In the genomic region with DNA sequence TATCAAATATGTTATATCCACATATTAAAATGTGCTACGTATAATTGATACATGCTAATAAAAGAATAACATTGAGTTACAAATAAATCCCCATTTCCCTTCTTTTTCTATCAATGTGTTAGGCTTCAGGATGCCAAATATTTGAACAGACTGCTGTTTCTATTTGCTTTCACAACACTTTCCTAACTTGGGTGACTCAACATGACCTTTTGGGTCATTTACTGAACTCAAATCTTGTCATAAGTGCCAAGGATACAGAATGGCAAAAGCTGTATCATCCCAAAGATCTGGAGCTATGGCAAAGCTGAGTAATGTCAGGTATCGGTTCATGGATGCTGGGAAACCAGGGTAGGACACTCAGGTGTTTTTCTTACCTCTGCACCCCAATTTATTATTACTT, we compare ENCODE assay signal across 40 mouse cellular contexts. TPM values are rescaled to one million over a fixed set of nuclear protein-coding genes. Genes with fewer than 3 reads are reported as not detected.
"Had no signal": no experiment of that assay in that cellular context is flagged by ENCODE, and none has a peak within 500 bp of the region (broad histone marks: within the 10 kb centered on the region; RNA-seq: fewer than 3 reads in every experiment).

No protein-coding gene starts in this region.

- H3K9me3 ChIP-seq: heart, embryonic 10.5 days; limb, embryonic 15.5 days had no signal

- H3K4me2 ChIP-seq: heart, embryonic 12.5 days; hindbrain, embryonic 13.5 days; hindbrain, embryonic 15.5 days; kidney, embryonic 15.5 days; limb, embryonic 13.5 days; limb, embryonic 15.5 days had no signal

- H3K4me3 ChIP-seq: gastrocnemius, adult 2 months; heart, embryonic 10.5 days; heart, embryonic 12.5 days; hindbrain, embryonic 13.5 days; hindbrain, embryonic 15.5 days; kidney, embryonic 15.5 days; limb, embryonic 13.5 days; limb, embryonic 15.5 days had no signal

- ATAC-seq: hindbrain, postnatal 0 days; intestine, embryonic 16.5 days had no signal

- H3K36me3 ChIP-seq: heart, embryonic 10.5 days; heart, embryonic 12.5 days; hindbrain, embryonic 13.5 days; hindbrain, embryonic 15.5 days; kidney, embryonic 15.5 days; limb, embryonic 13.5 days; limb, embryonic 15.5 days had no signal

- H3K4me1 ChIP-seq: heart, embryonic 10.5 days; heart, embryonic 12.5 days; hindbrain, embryonic 13.5 days; hindbrain, embryonic 15.5 days; kidney, embryonic 15.5 days; limb, embryonic 13.5 days; limb, embryonic 15.5 days had no signal

- H3K27me3 ChIP-seq: heart, embryonic 12.5 days; hindbrain, embryonic 13.5 days; hindbrain, embryonic 15.5 days; kidney, embryonic 15.5 days; limb, embryonic 13.5 days; limb, embryonic 15.5 days had no signal

- H3K9ac ChIP-seq: heart, embryonic 12.5 days; hindbrain, embryonic 13.5 days; hindbrain, embryonic 15.5 days; kidney, embryonic 15.5 days; limb, embryonic 13.5 days; limb, embryonic 15.5 days had no signal

- H3K27ac ChIP-seq: gastrocnemius, adult 2 months; heart, embryonic 10.5 days; hindbrain, embryonic 13.5 days; hindbrain, embryonic 15.5 days; hindbrain, postnatal 0 days; kidney, embryonic 15.5 days; kidney, postnatal 0 days; limb, embryonic 13.5 days; limb, embryonic 15.5 days had no signal

- DNase-seq: gastrocnemius, adult 2 months; gastrocnemius, postnatal 10 days; gastrocnemius, postnatal 25 days; heart, adult 18-20 months; heart, postnatal 10 days; kidney, adult 11 months; kidney, adult 2 months; kidney, adult 9 months; kidney, postnatal 14 days; kidney, postnatal 36 days; layer of hippocampus, adult 9-11 months; layer of hippocampus, postnatal 36 days; left cerebral cortex, postnatal 4 days had no signal

RNA-seq across cellular contexts. Expression of gene Gldc, which starts 12.0 kb away (rescaled TPM):
- total RNA-seq: granulocyte monocyte progenitor cell, adult 5-6 weeks; hematopoietic stem cell, adult 5-6 weeks had no signal

RNA-seq across cellular contexts. Expression of gene Mbl2, which starts 45.5 kb away (rescaled TPM):
- total RNA-seq: gastrocnemius, adult 2 months; gastrocnemius, postnatal 10 days; gastrocnemius, postnatal 25 days; granulocyte monocyte progenitor cell, adult 5-6 weeks; heart, adult 18-20 months; heart, adult 8-10 months; heart, postnatal 10 days; heart, postnatal 25 days; hematopoietic stem cell, adult 5-6 weeks; hindbrain, postnatal 0 days; layer of hippocampus, adult 18-20 months; layer of hippocampus, adult 8-10 months; layer of hippocampus, postnatal 14 days; layer of hippocampus, postnatal 36 days; left cerebral cortex, adult 18-20 months; left cerebral cortex, adult 8-10 months; left cerebral cortex, postnatal 10 days; left cerebral cortex, postnatal 25 days; left cerebral cortex, postnatal 4 days had no signal
- polyA plus RNA-seq: frontal cortex, adult 2 months; heart, embryonic 12.5 days; heart, embryonic 14.5 days; heart, embryonic 16.5 days; hindbrain, embryonic 11.5 days; intestine, embryonic 14.5 days; kidney, embryonic 15.5 days; kidney, postnatal 0 days; limb, embryonic 11.5 days; limb, embryonic 13.5 days; limb, embryonic 15.5 days had no signal
